Mouse (Mus musculus): ENCODE results near the gene Gm11437. TPM values are rescaled to one million over a fixed set of nuclear protein-coding genes. Genes with fewer than 3 reads are reported as not detected.

Gene Gm11437
- polyA plus RNA-seq, 2 experiments = not detected

- peaks cover 63% of the 10 kb centered on the region for H3K36me3 ChIP-seq (ENCODE audit: control insufficient read depth, insufficient read depth, low read length)
- no peak overlapping the region for H3K4me2 ChIP-seq (replicated peaks; ENCODE audit: low read depth, low read length, severe bottlenecking)
- no peak overlapping the region for H3K4me3 ChIP-seq (replicated peaks; ENCODE audit: low read length)
- H3K9ac ChIP-seq (ENCODE audit: low read depth, low read length, severe bottlenecking) = no peak overlapping the region
- DNase-seq (ENCODE audit: low spot score) (no peak), ATAC-seq (ENCODE audit: low FRiP score, low read depth) (no peak)
- H3K27ac ChIP-seq (replicated peaks; ENCODE audit: low read depth, low read length) = no peak overlapping the region
- H3K9me3 ChIP-seq (ENCODE audit: control insufficient read depth, low read length) = no peaks in the 10 kb centered on the region
- no peaks in the 10 kb centered on the region for H3K4me1 ChIP-seq (ENCODE audit: control insufficient read depth, insufficient read depth, low read length)
- TF ChIP-seq POLR2A (IDR thresholded peaks at IDR 0.05; ENCODE audit: borderline replicate concordance, extremely low read depth, insufficient read depth, insufficient read length) = no peak
- 88% methylated on average over 5 of the region's 5 CpGs for WGBS
- no peaks in the 10 kb centered on the region for H3K27me3 ChIP-seq (ENCODE audit: control insufficient read depth, insufficient read depth, low read length)
These were observed 53.7 kb downstream of the Gm11437 start for GRCm38 (mm10) chr11:84113623-84114022.

GRCm38 (mm10) chr11:84107137-84107536, 60.1 kb downstream of the Gm11437 start:
- Histone ChIP-seq H3K36me3 (ENCODE audit: control insufficient read depth, insufficient read depth, low read length) (peaks cover 86% of the 10 kb centered on the region), H3K9me3 (ENCODE audit: control insufficient read depth, low read length) (no peaks in the 10 kb centered on the region), H3K27ac (replicated peaks; ENCODE audit: low read depth, low read length) (no peak overlapping the region), H3K27me3 (ENCODE audit: control insufficient read depth, insufficient read depth, low read length) (no peaks in the 10 kb centered on the region), H3K4me3 (replicated peaks; ENCODE audit: low read length) (no peak overlapping the region), H3K9ac (ENCODE audit: low read depth, low read length, severe bottlenecking) (no peak overlapping the region), H3K4me2 (replicated peaks; ENCODE audit: low read depth, low read length, severe bottlenecking) (no peak overlapping the region), H3K4me1 (ENCODE audit: control insufficient read depth, insufficient read depth, low read length) (no peaks in the 10 kb centered on the region)
- WGBS = 48% methylated on average over 2 of the region's 2 CpGs
- ATAC-seq (ENCODE audit: low FRiP score, low read depth) = no peak
- no peak for DNase-seq (ENCODE audit: low spot score)
- no peak for TF ChIP-seq POLR2A (IDR thresholded peaks at IDR 0.05; ENCODE audit: borderline replicate concordance, extremely low read depth, insufficient read depth, insufficient read length)

- H3K4me1 ChIP-seq (ENCODE audit: control insufficient read depth, insufficient read depth, low read length) = no peaks in the 10 kb centered on the region
- 90% methylated on average over 6 of the region's 6 CpGs for WGBS
- H3K27ac ChIP-seq (replicated peaks; ENCODE audit: low read depth, low read length) = no peak overlapping the region
- ATAC-seq (ENCODE audit: low FRiP score, low read depth) = no peak
- no peak overlapping the region for H3K4me2 ChIP-seq (replicated peaks; ENCODE audit: low read depth, low read length, severe bottlenecking)
- H3K9ac ChIP-seq (ENCODE audit: low read depth, low read length, severe bottlenecking) = no peak overlapping the region
- TF ChIP-seq POLR2A (IDR thresholded peaks at IDR 0.05; ENCODE audit: borderline replicate concordance, extremely low read depth, insufficient read depth, insufficient read length) = no peak
- H3K9me3 ChIP-seq (ENCODE audit: control insufficient read depth, low read length) = no peaks in the 10 kb centered on the region
- peaks cover 94% of the 10 kb centered on the region for H3K36me3 ChIP-seq (ENCODE audit: control insufficient read depth, insufficient read depth, low read length)
- H3K27me3 ChIP-seq (ENCODE audit: control insufficient read depth, insufficient read depth, low read length) = no peaks in the 10 kb centered on the region
- no peak for DNase-seq (ENCODE audit: low spot score)
- H3K4me3 ChIP-seq (replicated peaks; ENCODE audit: low read length) = no peak overlapping the region
These were observed 63.2 kb downstream of the Gm11437 start for GRCm38 (mm10) chr11:84104036-84104435.

- DNase-seq (ENCODE audit: low spot score) = peak; percentile 58
- TF ChIP-seq POLR2A (IDR thresholded peaks at IDR 0.05; ENCODE audit: borderline replicate concordance, extremely low read depth, insufficient read depth, insufficient read length) = no peak
These were observed 66.1 kb downstream of the Gm11437 start for GRCm38 (mm10) chr11:84101182-84101581.

More at GRCm38 (mm10) chr11:84101182-84101581, 66.1 kb downstream of the Gm11437 start:
- Histone ChIP-seq H3K4me1 (ENCODE audit: control insufficient read depth, insufficient read depth, low read length) (no peaks in the 10 kb centered on the region), H3K9me3 (ENCODE audit: control insufficient read depth, low read length) (no peaks in the 10 kb centered on the region), H3K4me2 (replicated peaks; ENCODE audit: low read depth, low read length, severe bottlenecking) (no peak overlapping the region), H3K36me3 (ENCODE audit: control insufficient read depth, insufficient read depth, low read length) (peaks cover 89% of the 10 kb centered on the region), H3K4me3 (replicated peaks; ENCODE audit: low read length) (no peak overlapping the region), H3K9ac (ENCODE audit: low read depth, low read length, severe bottlenecking) (no peak overlapping the region), H3K27me3 (ENCODE audit: control insufficient read depth, insufficient read depth, low read length) (no peaks in the 10 kb centered on the region), H3K27ac (replicated peaks; ENCODE audit: low read depth, low read length) (no peak overlapping the region)
- no peak for ATAC-seq (ENCODE audit: low FRiP score, low read depth)

Other genes starting within 250 kb of the Gm11437 start
- 18.1 and 22.8 TPM in 2 replicates for gene Ddx52, start 225.4 kb downstream of the Gm11437 start, polyA plus RNA-seq (2012; rRNA removed)
- 34.2 and 36.1 TPM in 2 replicates for gene Ddx52, start 225.4 kb downstream of the Gm11437 start, polyA plus RNA-seq (2014; fragmentation: Nextera tagmentation; extraction: Ambion mirVana)
- gene Synrg, start 203.0 kb downstream of the Gm11437 start, polyA plus RNA-seq (2012; rRNA removed) = 13.0 and 14.4 TPM in 2 replicates
- 9.4 and 10.8 TPM in 2 replicates for gene Synrg, start 203.0 kb downstream of the Gm11437 start, polyA plus RNA-seq (2014; fragmentation: Nextera tagmentation; extraction: Ambion mirVana)
- 15.3 and 18.2 TPM in 2 replicates for gene Dusp14, start 98.2 kb downstream of the Gm11437 start, polyA plus RNA-seq (2012; rRNA removed)
- gene Dusp14, start 98.2 kb downstream of the Gm11437 start, polyA plus RNA-seq (2014; fragmentation: Nextera tagmentation; extraction: Ambion mirVana) = 21.9 and 23.6 TPM in 2 replicates
- gene Tada2a, start 37.9 kb downstream of the Gm11437 start, polyA plus RNA-seq (2012; rRNA removed) = 46.1 and 56.2 TPM in 2 replicates
- gene Tada2a, start 37.9 kb downstream of the Gm11437 start, polyA plus RNA-seq (2014; fragmentation: Nextera tagmentation; extraction: Ambion mirVana) = 36.9 and 37.1 TPM in 2 replicates
- gene Acaca, start 37.8 kb downstream of the Gm11437 start, polyA plus RNA-seq (2012; rRNA removed) = 19.5 and 20.3 TPM in 2 replicates
- gene Acaca, start 37.8 kb downstream of the Gm11437 start, polyA plus RNA-seq (2014; fragmentation: Nextera tagmentation; extraction: Ambion mirVana) = 18.2 and 21.2 TPM in 2 replicates

Data from limb, embryonic 14.5 days (tissue).